Mouse (Mus musculus): ENCODE measurements around the gene Crtc1.

The Crtc1 gene

GRCm38 (mm10) chr8:70364066-70364465 is 75.3 kb downstream of the Crtc1 start:
- TF ChIP-seq GATA4 (IDR thresholded peaks at IDR 0.05; ENCODE audit: insufficient replicate concordance, low read length): no peak

GRCm38 (mm10) chr8:70361484-70362032 is 77.8 kb downstream of the Crtc1 start:
- TF ChIP-seq GATA4 (IDR thresholded peaks at IDR 0.05; ENCODE audit: insufficient replicate concordance, low read length): no peak

- no peak for TF ChIP-seq GATA4 (IDR thresholded peaks at IDR 0.05; ENCODE audit: insufficient replicate concordance, low read length)
These were observed 78.6 kb downstream of the Crtc1 start for GRCm38 (mm10) chr8:70360769-70361168.

GRCm38 (mm10) chr8:70359411-70359810 is 80.0 kb downstream of the Crtc1 start:
- no peak for TF ChIP-seq GATA4 (IDR thresholded peaks at IDR 0.05; ENCODE audit: insufficient replicate concordance, low read length)

- TF ChIP-seq GATA4 (IDR thresholded peaks at IDR 0.05; ENCODE audit: insufficient replicate concordance, low read length): no peak
These were observed 83.3 kb downstream of the Crtc1 start for GRCm38 (mm10) chr8:70356111-70356510.

- no peak for TF ChIP-seq GATA4 (IDR thresholded peaks at IDR 0.05; ENCODE audit: insufficient replicate concordance, low read length)
These were observed 85.4 kb downstream of the Crtc1 start for GRCm38 (mm10) chr8:70354004-70354403.

GRCm38 (mm10) chr8:70353194-70353817 is 86.1 kb downstream of the Crtc1 start, which contains the start of gene Upf1:
TSS of gene Upf1 (minus strand) at chr8:70353278.
- no peak for TF ChIP-seq GATA4 (IDR thresholded peaks at IDR 0.05; ENCODE audit: insufficient replicate concordance, low read length)

GRCm38 (mm10) chr8:70352657-70353151 is 86.7 kb downstream of the Crtc1 start:
- no peak for TF ChIP-seq GATA4 (IDR thresholded peaks at IDR 0.05; ENCODE audit: insufficient replicate concordance, low read length)

GRCm38 (mm10) chr8:70352000-70352384 is 87.4 kb downstream of the Crtc1 start:
- no peak for TF ChIP-seq GATA4 (IDR thresholded peaks at IDR 0.05; ENCODE audit: insufficient replicate concordance, low read length)

GRCm38 (mm10) chr8:70351035-70351999 is 88.1 kb downstream of the Crtc1 start:
- no peak for TF ChIP-seq GATA4 (IDR thresholded peaks at IDR 0.05; ENCODE audit: insufficient replicate concordance, low read length)

- no peak for TF ChIP-seq GATA4 (IDR thresholded peaks at IDR 0.05; ENCODE audit: insufficient replicate concordance, low read length)
These were observed 91.4 kb downstream of the Crtc1 start for GRCm38 (mm10) chr8:70347860-70348420.

GRCm38 (mm10) chr8:70347443-70347842 is 91.9 kb downstream of the Crtc1 start:
- no peak for TF ChIP-seq GATA4 (IDR thresholded peaks at IDR 0.05; ENCODE audit: insufficient replicate concordance, low read length)

- TF ChIP-seq GATA4 (IDR thresholded peaks at IDR 0.05; ENCODE audit: insufficient replicate concordance, low read length): no peak
These were observed 95.1 kb downstream of the Crtc1 start for GRCm38 (mm10) chr8:70344279-70344678.

- TF ChIP-seq GATA4 (IDR thresholded peaks at IDR 0.05; ENCODE audit: insufficient replicate concordance, low read length): no peak
These were observed 95.7 kb downstream of the Crtc1 start for GRCm38 (mm10) chr8:70343696-70344095.

GRCm38 (mm10) chr8:70343076-70343475 is 96.3 kb downstream of the Crtc1 start:
- no peak for TF ChIP-seq GATA4 (IDR thresholded peaks at IDR 0.05; ENCODE audit: insufficient replicate concordance, low read length)

Data from liver, adult (tissue).